Mouse (Mus musculus) kidney, postnatal 0 days (tissue): ENCODE measurements around the gene Wdr45. TPM values are rescaled to one million over a fixed set of nuclear protein-coding genes. Genes with fewer than 3 reads are reported as not detected.

Experiments
- ATAC-seq: fragments of 200-750 bp; cut with Nextera tagmentation; replicated peaks from 2 replicates; pipeline ENCODE4 v1.8.0; 2017; ENCODE audit warnings: low read depth, moderate number of reproducible peaks, moderate TSS enrichment, moderate library complexity; ENCODE audit not compliant: low FRiP score
- DNase-seq: peaks from one replicate; pipeline ENCODE4 v3.0.0-alpha.2; 2016; ENCODE audit warnings: low spot score
- H3K27ac ChIP-seq: fragments of 300-500 bp; sonication (generic); 2 replicates; pipeline ENCODE4 v1.5.1; 2014; ENCODE audit warnings: mild to moderate bottlenecking
- H3K27me3 ChIP-seq: fragments of 300-500 bp; sonication (generic); 2 replicates; pipeline ENCODE4 v1.6.1; 2014; ENCODE audit warnings: low read length, mixed read lengths; ENCODE audit not compliant: insufficient read depth
- H3K36me3 ChIP-seq: fragments of 300-500 bp; sonication (generic); 2 replicates; pipeline ENCODE4 v1.6.1; 2014; ENCODE audit warnings: low read length, mixed read lengths; ENCODE audit not compliant: insufficient read depth
- H3K4me1 ChIP-seq: fragments of 300-500 bp; sonication (generic); replicated peaks from 2 replicates; pipeline ENCODE4 v1.6.1; 2014; ENCODE audit warnings: antibody characterized with exemption, low read length, mixed read lengths; ENCODE audit not compliant: insufficient read depth
- H3K4me2 ChIP-seq: fragments of 300-500 bp; sonication (generic); 2 replicates; pipeline ENCODE4 v1.6.1; 2014; ENCODE audit warnings: mild to moderate bottlenecking, low read length, moderate library complexity, mixed read lengths
- H3K4me3 ChIP-seq: fragments of 300-500 bp; sonication (generic); replicated peaks from 2 replicates; pipeline ENCODE4 v1.5.1; 2014; ENCODE audit warnings: low read depth, low read length
- H3K9ac ChIP-seq: fragments of 300-500 bp; sonication (generic); 2 replicates; pipeline ENCODE4 v1.6.1; 2014; ENCODE audit warnings: low read depth, low read length
- H3K9me3 ChIP-seq: fragments of 300-500 bp; sonication (generic); replicated peaks from 2 replicates; pipeline ENCODE4 v1.6.1; 2016; ENCODE audit warnings: low read length, inconsistent platforms, mixed read lengths
- CTCF ChIP-seq: IDR thresholded peaks from 2 replicates; pipeline ENCODE4 v1.5.1; 2016; ENCODE audit warnings: antibody characterized with exemption, low read depth, mild to moderate bottlenecking, moderate library complexity
- WGBS: fragments of 180-500 bp; shearing (Covaris S2); extraction: QIAGEN DNeasy Blood & Tissue Kit; methylation state at CpG from one replicate; pipeline ENCODE4 v1.1.7; 2014; 5-methylcytosine and 5-hydroxymethylcytosine counted together
- polyA plus RNA-seq: library from polyadenylated mRNA; unstranded; fragments of >200 nt; fragmentation: Nextera tagmentation; extraction: Ambion mirVana; gene quantifications from 2 replicates; pipeline ENCODE4 v1.2.1, GENCODE M21; 2015

Wdr45 gene
- polyA plus RNA-seq, 1 experiment from 2014 or later: 39.6 TPM

DNA sequence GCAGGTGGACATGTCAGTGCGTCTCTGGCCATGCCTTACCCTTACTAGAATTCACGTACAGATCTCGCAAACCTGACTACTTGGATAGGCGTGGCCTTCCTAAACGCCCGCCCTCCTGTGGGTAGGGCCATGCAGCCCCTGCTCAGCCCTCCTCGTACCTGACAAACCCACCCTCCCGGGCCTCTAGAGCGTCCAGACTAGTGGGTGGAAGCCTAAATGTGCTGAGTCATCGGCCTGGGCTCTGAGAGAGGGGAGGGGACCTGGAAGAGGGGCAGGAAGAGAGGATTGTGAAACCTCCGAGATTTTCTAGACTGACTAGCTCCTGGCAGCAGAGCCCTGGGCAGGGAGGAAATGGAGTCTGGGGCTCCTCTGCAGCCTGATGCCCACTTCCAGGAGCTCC is 51.6 kb downstream of the Wdr45 start:
- ATAC-seq (peak; percentile 71), DNase-seq (peak; percentile 54)
- Histone ChIP-seq H3K9ac (0 out of 2 replicates have a peak overlapping the region, but pooled peaks have one; percentile 8), H3K27me3 (no peaks in the 10 kb centered on the region), H3K9me3 (no peaks in the 10 kb centered on the region), H3K4me2 (peak overlapping the region; percentile 67), H3K4me1 (no peaks in the 10 kb centered on the region), H3K36me3 (0 out of 2 replicates have a peak, but pooled peaks cover 15% of the 10 kb centered on the region), H3K27ac (peak overlapping the region; percentile 71), H3K4me3 (peak overlapping the region; percentile 16; the same call in 1 of the 2 replicates)
- WGBS: 27% methylated on average over 11 of the region's 11 CpGs
- no peak for TF ChIP-seq CTCF

DNA sequence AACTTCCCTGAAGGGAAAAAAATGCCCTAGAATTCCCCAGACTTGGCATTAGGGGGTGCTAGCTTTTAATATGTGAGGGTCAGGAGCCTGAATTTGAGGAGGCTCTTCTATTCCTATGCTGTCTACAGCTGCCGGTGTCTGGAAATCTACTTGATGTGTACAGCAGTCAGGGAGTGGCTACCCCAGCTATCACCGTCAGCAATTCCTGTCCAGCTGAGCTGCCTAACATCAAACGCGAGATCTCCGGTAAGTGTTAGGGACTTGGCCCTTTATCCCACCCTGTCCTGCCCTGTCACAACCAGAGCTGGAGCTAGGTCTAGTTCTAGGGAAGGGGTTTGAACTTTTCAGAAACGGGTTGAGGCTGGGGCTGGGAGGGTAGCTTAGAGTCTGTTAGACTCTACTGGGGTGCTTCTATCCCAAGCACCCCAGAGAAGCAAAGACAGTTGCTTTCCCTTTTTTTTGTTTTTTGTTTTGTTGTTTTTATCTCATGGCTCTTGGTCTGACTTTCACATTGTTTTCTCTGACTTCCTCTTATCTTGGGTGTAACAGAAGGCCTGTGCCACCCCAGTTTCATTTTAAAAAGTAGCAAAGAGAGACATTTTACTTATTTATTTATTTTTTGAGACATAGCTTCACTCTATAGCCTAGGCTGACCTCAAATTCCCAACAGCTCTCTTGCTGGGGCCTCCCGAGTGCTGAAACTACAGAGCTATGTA is 55.3 kb downstream of the Wdr45 start:
- Histone ChIP-seq H3K9me3 (no peaks in the 10 kb centered on the region), H3K36me3 (0 out of 2 replicates have a peak, but pooled peaks cover 22% of the 10 kb centered on the region), H3K4me2 (no peak overlapping the region), H3K27ac (no peak overlapping the region), H3K4me3 (no peak overlapping the region), H3K27me3 (no peaks in the 10 kb centered on the region), H3K9ac (no peak overlapping the region), H3K4me1 (no peaks in the 10 kb centered on the region)
- no peak for TF ChIP-seq CTCF
- ATAC-seq (no peak), DNase-seq (no peak)
- WGBS: 81% methylated on average over 7 of the region's 7 CpGs

DNA sequence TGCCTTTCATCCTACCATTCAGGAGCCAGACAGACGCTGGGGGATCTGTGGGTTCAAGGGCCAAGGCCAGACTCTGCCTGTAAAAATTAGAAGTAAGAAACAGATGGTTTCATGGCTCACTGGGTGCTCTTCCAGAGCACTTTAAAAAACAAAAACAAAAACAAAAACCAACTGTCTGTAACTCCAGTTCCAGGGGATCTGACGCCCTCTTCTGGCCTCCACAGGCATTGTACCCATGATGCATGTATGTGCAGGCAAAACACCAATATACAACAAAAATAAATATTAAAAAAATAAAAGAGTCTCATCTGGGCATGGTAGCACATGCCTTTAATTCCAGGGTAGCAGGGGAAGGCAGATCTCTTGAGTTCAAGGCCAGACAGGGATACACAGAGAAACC is 58.6 kb downstream of the Wdr45 start:
- Histone ChIP-seq H3K9me3 (no peaks in the 10 kb centered on the region), H3K4me1 (no peaks in the 10 kb centered on the region), H3K27ac (no peak overlapping the region), H3K36me3 (0 out of 2 replicates have a peak, but pooled peaks cover 20% of the 10 kb centered on the region), H3K4me2 (no peak overlapping the region), H3K9ac (no peak overlapping the region), H3K27me3 (no peaks in the 10 kb centered on the region), H3K4me3 (no peak overlapping the region)
- ATAC-seq: no peak
- WGBS: 47% methylated on average over 2 of the region's 2 CpGs
- no peak for DNase-seq
- peak; percentile 57 for TF ChIP-seq CTCF

DNA sequence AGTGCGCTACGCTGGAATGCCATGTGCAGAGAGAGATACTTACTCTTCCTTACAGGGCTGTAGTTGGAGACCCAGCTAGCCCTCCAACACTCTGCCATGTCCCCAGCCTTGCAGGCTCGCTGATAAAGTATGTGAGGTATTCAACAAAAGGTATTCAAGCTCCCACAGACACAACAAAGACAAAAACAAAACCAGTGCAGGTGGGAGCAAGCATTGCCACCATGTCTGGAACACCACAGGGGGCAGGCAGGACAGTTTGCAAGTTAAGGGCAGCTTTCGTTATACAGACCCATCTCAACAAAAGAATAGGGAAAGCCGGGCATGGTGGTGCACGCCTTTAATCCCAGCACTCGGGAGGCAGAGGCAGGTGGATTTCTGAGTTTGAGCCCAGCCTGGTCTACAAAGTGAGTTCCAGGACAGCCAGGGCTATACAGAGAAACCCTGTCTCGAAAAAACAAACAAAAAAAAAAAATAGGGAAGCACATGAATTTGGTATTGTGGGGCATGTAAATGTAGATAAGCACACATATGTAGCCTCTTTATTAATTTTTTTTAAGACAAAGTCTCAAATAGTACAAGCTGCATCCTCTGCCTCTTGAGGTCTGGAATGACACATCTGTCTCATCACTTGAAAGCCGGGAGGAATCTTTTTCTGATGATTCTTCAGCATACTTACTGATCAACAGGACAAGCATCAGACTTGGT is 61.5 kb downstream of the Wdr45 start:
- no peaks in the 10 kb centered on the region for H3K9me3 ChIP-seq
- ATAC-seq: no peak
- H3K4me2 ChIP-seq: no peak overlapping the region
- TF ChIP-seq CTCF: no peak
- DNase-seq: no peak
- H3K4me1 ChIP-seq: no peaks in the 10 kb centered on the region
- H3K36me3 ChIP-seq: 0 out of 2 replicates have a peak, but pooled peaks cover 8% of the 10 kb centered on the region
- no peaks in the 10 kb centered on the region for H3K27me3 ChIP-seq
- H3K9ac ChIP-seq: no peak overlapping the region
- H3K27ac ChIP-seq: no peak overlapping the region
- WGBS: 72% methylated on average over 9 of the region's 9 CpGs
- no peak overlapping the region for H3K4me3 ChIP-seq

DNA sequence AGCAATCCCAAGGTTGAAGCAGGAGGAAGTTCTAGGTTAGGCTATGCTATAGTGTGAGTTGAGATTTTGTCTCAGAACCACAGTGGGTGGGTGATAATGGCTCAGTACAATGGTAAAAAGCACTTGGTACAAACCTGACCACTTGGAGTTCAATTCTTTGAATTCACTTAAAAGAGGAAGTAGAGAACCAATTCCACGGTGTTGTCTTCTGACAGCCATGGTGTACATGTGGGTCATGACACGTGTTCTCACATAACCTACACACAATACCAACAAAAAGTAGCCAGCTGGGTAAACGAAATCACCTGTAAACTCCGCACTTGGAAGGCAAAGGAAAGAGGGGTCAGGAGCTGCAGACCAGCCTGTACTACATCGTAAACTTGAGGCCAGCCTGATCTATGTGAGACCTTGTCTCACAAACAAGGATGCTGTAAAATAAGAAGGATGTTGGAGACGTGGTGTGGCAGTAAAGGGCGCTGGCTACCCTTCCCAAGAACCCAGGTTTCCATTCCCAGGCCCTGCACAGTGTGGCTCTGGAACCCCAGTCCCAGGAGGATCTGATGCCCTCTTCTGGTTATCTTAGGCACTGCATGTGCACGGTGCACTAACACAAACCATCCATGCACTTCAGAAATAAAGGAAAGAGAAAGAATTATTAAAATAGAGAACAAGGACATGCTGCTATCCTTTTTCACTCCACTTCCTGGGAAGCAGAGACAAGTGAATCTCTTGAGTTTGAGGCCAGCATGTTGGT is 62.4 kb downstream of the Wdr45 start:
- no peak overlapping the region for H3K4me3 ChIP-seq
- H3K9me3 ChIP-seq: no peaks in the 10 kb centered on the region
- no peak overlapping the region for H3K9ac ChIP-seq
- no peaks in the 10 kb centered on the region for H3K4me1 ChIP-seq
- ATAC-seq: no peak; the same call in 1 of the 2 replicates
- peak; percentile 39 for DNase-seq
- peak; percentile 76 for TF ChIP-seq CTCF
- H3K27me3 ChIP-seq: no peaks in the 10 kb centered on the region
- H3K4me2 ChIP-seq: no peak overlapping the region
- H3K27ac ChIP-seq: no peak overlapping the region
- 55% methylated on average over 8 of the region's 8 CpGs for WGBS
- H3K36me3 ChIP-seq: 0 out of 2 replicates have a peak, but pooled peaks cover 6% of the 10 kb centered on the region

Other genes starting within 250 kb of the Wdr45 start
- gene Foxp3, start 140.7 kb upstream of the Wdr45 start, polyA plus RNA-seq: 0.04 TPM in 1 of 2 replicates, not detected in the other
- 1.4 and 1.6 TPM in 2 replicates for gene Ppp1r3f, start 140.1 kb upstream of the Wdr45 start, polyA plus RNA-seq
- gene Ccdc22, start 108.8 kb upstream of the Wdr45 start, polyA plus RNA-seq: 27.8 and 29.2 TPM in 2 replicates
- 0.04 TPM in 1 of 2 replicates, not detected in the other for gene Cacna1f, start 107.2 kb upstream of the Wdr45 start, polyA plus RNA-seq
- gene Syp, start 75.9 kb upstream of the Wdr45 start, polyA plus RNA-seq: 1.3 and 1.4 TPM in 2 replicates
- 9.5 and 9.7 TPM in 2 replicates for gene Prickle3, start 57.1 kb upstream of the Wdr45 start, polyA plus RNA-seq
- 142 and 153 TPM in 2 replicates for gene Plp2, start 42.9 kb upstream of the Wdr45 start, polyA plus RNA-seq
- gene Magix, start 33.1 kb upstream of the Wdr45 start, polyA plus RNA-seq: 1.5 and 2.3 TPM in 2 replicates
- gene Gpkow, start 17.2 kb upstream of the Wdr45 start, polyA plus RNA-seq: 32.7 and 36.2 TPM in 2 replicates
- gene Gm45208, start 7.9 kb downstream of the Wdr45 start, polyA plus RNA-seq: 0.30 TPM in 1 of 2 replicates, not detected in the other
- 40.9 and 41.6 TPM in 2 replicates for gene Praf2, start 14.1 kb downstream of the Wdr45 start, polyA plus RNA-seq
- 16.8 and 17.4 TPM in 2 replicates for gene Ccdc120, start 36.6 kb downstream of the Wdr45 start, polyA plus RNA-seq
- 22.9 and 24.1 TPM in 2 replicates for gene Tfe3, start 48.2 kb downstream of the Wdr45 start, polyA plus RNA-seq
- 29.6 and 30.1 TPM in 2 replicates for gene Gripap1, start 75.4 kb downstream of the Wdr45 start, polyA plus RNA-seq
- 0.68 and 0.83 TPM in 2 replicates for gene Kcnd1, start 108.0 kb downstream of the Wdr45 start, polyA plus RNA-seq
- 31.8 and 36.8 TPM in 2 replicates for gene Otud5, start 127.0 kb downstream of the Wdr45 start, polyA plus RNA-seq
- gene Pim2, start 163.9 kb downstream of the Wdr45 start, polyA plus RNA-seq: 6.2 and 7.8 TPM in 2 replicates
- gene Slc35a2, start 169.7 kb downstream of the Wdr45 start, polyA plus RNA-seq: 25.9 and 32.5 TPM in 2 replicates
- 99.7 and 108 TPM in 2 replicates for gene Pqbp1, start 184.9 kb downstream of the Wdr45 start, polyA plus RNA-seq
- 140 and 145 TPM in 2 replicates for gene Timm17b, start 185.0 kb downstream of the Wdr45 start, polyA plus RNA-seq
- not detected in 2 replicates for gene Gm10491, start 193.5 kb downstream of the Wdr45 start, polyA plus RNA-seq
- gene Gm10490, start 195.2 kb downstream of the Wdr45 start, polyA plus RNA-seq: not detected in 2 replicates
- gene Pcsk1n, start 205.5 kb downstream of the Wdr45 start, polyA plus RNA-seq: 0.41 and 0.59 TPM in 2 replicates
- not detected in 2 replicates for gene Eras, start 214.3 kb downstream of the Wdr45 start, polyA plus RNA-seq
- 39.4 and 44.4 TPM in 2 replicates for gene Hdac6, start 233.6 kb downstream of the Wdr45 start, polyA plus RNA-seq